Comparison of ENCODE assay signal across 11 mouse cellular contexts in the genomic region with DNA sequence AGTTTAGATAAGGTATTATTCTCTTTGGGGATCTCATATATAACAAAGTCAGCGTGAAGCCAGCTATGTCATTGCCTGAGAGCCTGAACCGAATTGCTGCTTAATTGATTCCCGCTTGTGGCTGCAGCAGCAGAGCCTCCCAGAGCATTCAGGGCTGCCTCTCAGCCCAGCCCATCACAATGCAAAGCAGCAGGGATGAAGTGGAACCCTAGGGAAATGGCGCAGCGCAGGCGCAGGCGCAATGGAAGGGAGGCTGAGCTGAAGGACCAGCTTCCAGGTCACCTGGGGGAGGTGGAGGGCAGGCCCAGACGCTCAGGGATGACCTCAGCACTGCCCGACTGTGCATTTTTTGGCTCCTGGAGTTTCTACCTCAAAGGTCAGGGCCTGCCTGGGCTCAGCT. TPM values are rescaled to one million over a fixed set of nuclear protein-coding genes. Genes with fewer than 3 reads are reported as not detected.
DNase-seq lines count a peak whose midpoint lies in the region; ATAC-seq lines count a peak whose summit lies in the region.
"Had no signal": no experiment of that assay in that cellular context is flagged by ENCODE, and none has a peak within 500 bp of the region (broad histone marks: within the 10 kb centered on the region; RNA-seq: fewer than 3 reads in every experiment).

No protein-coding gene starts in this region.

- H3K9me3 ChIP-seq in forebrain, embryonic 11.5 days (ENCODE audit: control insufficient read depth, low read length): no peaks in the 10 kb centered on the region
- no peaks in the 10 kb centered on the region for H3K9me3 ChIP-seq in limb, embryonic 11.5 days (ENCODE audit: control insufficient read depth, low read length)

- peak; percentile 90 for ATAC-seq in forebrain, embryonic 11.5 days (replicated peaks; ENCODE audit: low FRiP score)
- ATAC-seq in limb, embryonic 11.5 days (ENCODE audit: insufficient number of reproducible peaks, low FRiP score, low TSS enrichment, low read depth): no peak

- peak; percentile 26 to 38 for DNase-seq in right cerebral cortex, postnatal 10 days (ENCODE audit: low spot score in 2 of 2)
- DNase-seq in right cerebral cortex, postnatal 25 days: no peak
- peak; percentile 80 for DNase-seq in forebrain, embryonic 11.5 days (ENCODE audit: low spot score)
- peak; percentile 49 for DNase-seq in limb, embryonic 11.5 days (ENCODE audit: low spot score)
- peak; percentile 80 for DNase-seq in retina, embryonic 14.5 days (ENCODE audit: low spot score)
- DNase-seq in MN1 (ENCODE audit: low spot score): no peak
- no peak for DNase-seq in gastrocnemius, postnatal 10 days
- no peak for DNase-seq in spleen, adult 18-20 months
- DNase-seq: thymus, postnatal 4 days had no signal

- no peak overlapping the region for H3K27ac ChIP-seq in forebrain, embryonic 11.5 days (ENCODE audit: low read depth, low read length)
- H3K27ac ChIP-seq in limb, embryonic 11.5 days (replicated peaks; ENCODE audit: low read depth, low read length): no peak overlapping the region
- H3K27ac ChIP-seq: macrophage had no signal

- H3K4me2 ChIP-seq in forebrain, embryonic 11.5 days (ENCODE audit: low read depth, low read length, severe bottlenecking): no peak overlapping the region
- no peak overlapping the region for H3K4me2 ChIP-seq in limb, embryonic 11.5 days (ENCODE audit: low read depth, severe bottlenecking)

- no peaks in the 10 kb centered on the region for H3K36me3 ChIP-seq in forebrain, embryonic 11.5 days (ENCODE audit: control insufficient read depth, insufficient read depth, low read length)
- H3K36me3 ChIP-seq in limb, embryonic 11.5 days (ENCODE audit: control insufficient read depth, insufficient read depth, low read length): no peaks in the 10 kb centered on the region

- H3K4me3 ChIP-seq in forebrain, embryonic 11.5 days (ENCODE audit: low read depth, low read length): no peak overlapping the region
- no peak overlapping the region for H3K4me3 ChIP-seq in limb, embryonic 11.5 days (ENCODE audit: low read depth, low read length)
- H3K4me3 ChIP-seq: erythroblast, embryonic 14.5 days had no signal

- no peak overlapping the region for H3K9ac ChIP-seq in forebrain, embryonic 11.5 days (ENCODE audit: low read length)
- H3K9ac ChIP-seq in limb, embryonic 11.5 days (ENCODE audit: low read length): no peak overlapping the region

- peaks cover 3% of the 10 kb centered on the region; the same call in 1 of the 2 replicates for H3K4me1 ChIP-seq in forebrain, embryonic 11.5 days (replicated peaks; ENCODE audit: control insufficient read depth, insufficient read depth, low read length)
- no peaks in the 10 kb centered on the region for H3K4me1 ChIP-seq in limb, embryonic 11.5 days (ENCODE audit: control insufficient read depth, insufficient read depth, low read length)

- no peaks in the 10 kb centered on the region for H3K27me3 ChIP-seq in forebrain, embryonic 11.5 days (ENCODE audit: control insufficient read depth, insufficient read depth, low read length)
- no peaks in the 10 kb centered on the region for H3K27me3 ChIP-seq in limb, embryonic 11.5 days (ENCODE audit: control insufficient read depth, insufficient read depth, low read length)

- 1% methylated on average over 9 of the region's 9 CpGs for WGBS in forebrain, embryonic 11.5 days
- WGBS in limb, embryonic 11.5 days: 6% methylated on average over 9 of the region's 9 CpGs

RNA-seq across cellular contexts. Expression of gene Atic, which starts 49.7 kb away (rescaled TPM):
- 31.2 and 36.8 TPM in 2 replicates for polyA plus RNA-seq in forebrain, embryonic 11.5 days (2014; fragmentation: Nextera tagmentation; extraction: Ambion mirVana)
- 53.0 and 61.9 TPM in 2 replicates for polyA plus RNA-seq in limb, embryonic 11.5 days (2014; fragmentation: Nextera tagmentation; extraction: Ambion mirVana)
- total RNA-seq in gastrocnemius, postnatal 10 days (2021): 10 to 100 TPM; 27.9 to 29.8 TPM

Comparison
In these comparisons a context has a peak if more than half of its experiments do, and no peak if none do; other contexts are left out.
1. DNase-seq: peak in right cerebral cortex, postnatal 10 days (2 of 2), forebrain, embryonic 11.5 days (single experiment), limb, embryonic 11.5 days (single experiment) and retina, embryonic 14.5 days (single experiment); none in right cerebral cortex, postnatal 25 days (single experiment), MN1 (single experiment), gastrocnemius, postnatal 10 days (single experiment) and spleen, adult 18-20 months (0 of 2).